Mouse (Mus musculus): ENCODE data around the gene Hbq1a. TPM values are rescaled to one million over a fixed set of nuclear protein-coding genes. Genes with fewer than 3 reads are reported as not detected.

Gene Hbq1a
- polyA plus RNA-seq, 1 experiment from 2014 or later, result 1.8 TPM

DNA sequence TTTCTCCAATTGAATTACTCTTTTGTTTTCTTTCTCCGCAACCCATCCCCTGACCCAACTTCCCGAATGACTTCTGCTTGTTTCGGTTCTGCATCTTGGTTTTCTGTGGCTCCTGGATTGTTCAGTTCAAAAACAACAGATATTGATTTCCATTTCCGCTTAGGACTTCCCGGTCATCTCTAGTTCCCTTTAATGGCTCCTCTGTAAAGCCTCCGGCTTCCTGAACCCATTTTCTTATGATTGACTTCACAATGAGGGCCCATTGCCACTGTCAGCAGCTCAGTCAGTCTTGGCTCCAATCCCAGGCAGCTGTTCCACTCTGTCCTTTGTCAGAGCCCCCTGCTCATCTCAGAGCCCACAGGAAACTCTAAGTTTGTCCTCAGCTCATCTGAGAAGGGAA lies 31.2 kb downstream of the Hbq1a start:
- peaks cover 6% of the 10 kb centered on the region; the same call in 1 of the 2 replicates for H3K4me1 ChIP-seq (ENCODE audit: control insufficient read depth, insufficient read depth, low read length)
- no peak overlapping the region for H3K4me2 ChIP-seq (ENCODE audit: low read depth, low read length)
- H3K27me3 ChIP-seq (replicated peaks; ENCODE audit: control insufficient read depth, insufficient read depth, low read length), result no peaks in the 10 kb centered on the region
- H3K27ac ChIP-seq (replicated peaks; ENCODE audit: low read depth, low read length), result no peak overlapping the region
- no peaks in the 10 kb centered on the region for H3K36me3 ChIP-seq (ENCODE audit: control insufficient read depth, insufficient read depth, low read length)
- 44% methylated on average over 6 of the region's 6 CpGs for WGBS
- 0 out of 2 replicates have a peak, but pooled peaks have one; percentile 70 for ATAC-seq (ENCODE audit: low read depth)
- no peak overlapping the region for H3K4me3 ChIP-seq (ENCODE audit: low read depth, low read length)
- no peaks in the 10 kb centered on the region for H3K9me3 ChIP-seq (ENCODE audit: control insufficient read depth, low read length)
- DNase-seq (ENCODE audit: low spot score), result peak; percentile 73
- no peak overlapping the region for H3K9ac ChIP-seq (ENCODE audit: low read depth, low read length)

- Histone ChIP-seq H3K4me3 (ENCODE audit: low read depth, low read length) (no peak overlapping the region), H3K9me3 (ENCODE audit: control insufficient read depth, low read length) (peaks cover 3% of the 10 kb centered on the region; the same call in 1 of the 2 replicates), H3K4me2 (ENCODE audit: low read depth, low read length) (no peak overlapping the region), H3K36me3 (ENCODE audit: control insufficient read depth, insufficient read depth, low read length) (no peaks in the 10 kb centered on the region), H3K9ac (ENCODE audit: low read depth, low read length) (no peak overlapping the region), H3K27me3 (replicated peaks; ENCODE audit: control insufficient read depth, insufficient read depth, low read length) (no peaks in the 10 kb centered on the region), H3K27ac (replicated peaks; ENCODE audit: low read depth, low read length) (no peak overlapping the region), H3K4me1 (ENCODE audit: control insufficient read depth, insufficient read depth, low read length) (peaks cover 6% of the 10 kb centered on the region; the same call in 1 of the 2 replicates)
- DNase-seq (ENCODE audit: low spot score) (peak; percentile 38), ATAC-seq (ENCODE audit: low read depth) (no peak)
- 50% methylated on average over 5 of the region's 5 CpGs for WGBS
Observed at GRCm38 (mm10) chr11:32331861-32332260, 32.0 kb downstream of the Hbq1a start.

GRCm38 (mm10) chr11:32333235-32333634 lies 33.4 kb downstream of the Hbq1a start:
- Histone ChIP-seq H3K36me3 (ENCODE audit: control insufficient read depth, insufficient read depth, low read length) (no peaks in the 10 kb centered on the region), H3K27me3 (replicated peaks; ENCODE audit: control insufficient read depth, insufficient read depth, low read length) (no peaks in the 10 kb centered on the region), H3K4me2 (ENCODE audit: low read depth, low read length) (no peak overlapping the region), H3K4me3 (ENCODE audit: low read depth, low read length) (no peak overlapping the region), H3K9ac (ENCODE audit: low read depth, low read length) (no peak overlapping the region), H3K9me3 (ENCODE audit: control insufficient read depth, low read length) (peaks cover 5% of the 10 kb centered on the region; the same call in 1 of the 2 replicates), H3K4me1 (ENCODE audit: control insufficient read depth, insufficient read depth, low read length) (peaks cover 6% of the 10 kb centered on the region; the same call in 1 of the 2 replicates), H3K27ac (replicated peaks; ENCODE audit: low read depth, low read length) (no peak overlapping the region)
- DNase-seq (ENCODE audit: low spot score) (no peak), ATAC-seq (ENCODE audit: low read depth) (no peak)
- 81% methylated on average over 2 of the region's 2 CpGs for WGBS

DNA sequence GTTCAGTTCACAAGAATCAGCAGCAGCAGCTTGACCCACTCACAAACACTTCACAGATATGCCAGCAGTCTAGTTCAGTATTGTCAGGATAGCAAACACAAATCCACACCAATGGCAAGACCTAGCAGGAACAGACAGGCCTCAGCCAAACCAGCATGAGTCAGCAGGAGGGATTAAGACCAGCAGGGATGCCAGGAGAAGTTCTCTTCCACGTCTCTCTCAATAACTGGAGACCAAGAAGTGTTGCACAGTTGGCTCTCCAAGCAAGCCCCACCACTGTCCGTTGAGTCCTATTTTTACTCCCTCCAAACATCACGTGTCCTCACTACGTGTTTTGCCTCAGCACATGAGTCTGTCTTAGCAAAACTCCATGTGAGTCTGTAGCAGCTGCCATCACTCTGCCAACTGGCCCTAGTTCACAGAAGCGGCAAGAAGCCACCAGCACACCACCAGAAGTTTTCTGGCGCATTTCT lies 36.6 kb downstream of the Hbq1a start:
- ATAC-seq (ENCODE audit: low read depth) (no peak), DNase-seq (ENCODE audit: low spot score) (no peak)
- no peak overlapping the region for H3K4me3 ChIP-seq (ENCODE audit: low read depth, low read length)
- no peaks in the 10 kb centered on the region for H3K36me3 ChIP-seq (ENCODE audit: control insufficient read depth, insufficient read depth, low read length)
- no peak overlapping the region for H3K9ac ChIP-seq (ENCODE audit: low read depth, low read length)
- H3K4me2 ChIP-seq (ENCODE audit: low read depth, low read length), result no peak overlapping the region
- no peak overlapping the region for H3K27ac ChIP-seq (replicated peaks; ENCODE audit: low read depth, low read length)
- no peaks in the 10 kb centered on the region for H3K27me3 ChIP-seq (replicated peaks; ENCODE audit: control insufficient read depth, insufficient read depth, low read length)
- H3K9me3 ChIP-seq (ENCODE audit: control insufficient read depth, low read length), result peaks cover 5% of the 10 kb centered on the region; the same call in 1 of the 2 replicates
- no peaks in the 10 kb centered on the region for H3K4me1 ChIP-seq (ENCODE audit: control insufficient read depth, insufficient read depth, low read length)
- 86% methylated on average over 6 of the region's 6 CpGs for WGBS

DNA sequence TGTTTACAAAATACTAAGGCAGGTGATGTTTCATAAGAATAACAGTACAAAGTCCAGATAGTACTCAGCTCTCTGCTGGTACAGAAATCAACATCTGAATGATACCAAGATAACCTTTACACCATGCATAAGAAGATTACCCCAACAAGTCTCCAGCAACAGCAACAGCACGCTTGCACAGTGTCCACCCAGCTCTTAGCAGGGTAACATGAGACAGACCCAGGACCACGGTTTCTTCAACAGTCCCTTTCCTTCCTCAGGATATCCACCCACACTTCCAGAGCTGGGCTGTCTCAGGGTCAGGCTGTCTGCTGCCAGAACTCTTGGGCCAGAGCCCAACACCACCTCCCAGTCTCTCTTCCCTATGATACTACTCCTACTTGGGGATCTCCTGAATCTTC lies 39.3 kb downstream of the Hbq1a start:
- H3K36me3 ChIP-seq (ENCODE audit: control insufficient read depth, insufficient read depth, low read length), result no peaks in the 10 kb centered on the region
- ATAC-seq (ENCODE audit: low read depth) (no peak), DNase-seq (ENCODE audit: low spot score) (no peak)
- H3K4me2 ChIP-seq (ENCODE audit: low read depth, low read length), result no peak overlapping the region
- 56% methylated on average over 2 of the region's 2 CpGs for WGBS
- H3K27ac ChIP-seq (replicated peaks; ENCODE audit: low read depth, low read length), result no peak overlapping the region
- H3K9me3 ChIP-seq (ENCODE audit: control insufficient read depth, low read length), result peaks cover 5% of the 10 kb centered on the region; the same call in 1 of the 2 replicates
- no peaks in the 10 kb centered on the region for H3K4me1 ChIP-seq (ENCODE audit: control insufficient read depth, insufficient read depth, low read length)
- H3K9ac ChIP-seq (ENCODE audit: low read depth, low read length), result no peak overlapping the region
- H3K27me3 ChIP-seq (replicated peaks; ENCODE audit: control insufficient read depth, insufficient read depth, low read length), result no peaks in the 10 kb centered on the region
- H3K4me3 ChIP-seq (ENCODE audit: low read depth, low read length), result no peak overlapping the region

- H3K27ac ChIP-seq (replicated peaks; ENCODE audit: low read depth, low read length), result no peak overlapping the region
- no peaks in the 10 kb centered on the region for H3K4me1 ChIP-seq (ENCODE audit: control insufficient read depth, insufficient read depth, low read length)
- H3K4me2 ChIP-seq (ENCODE audit: low read depth, low read length), result no peak overlapping the region
- H3K9me3 ChIP-seq (ENCODE audit: control insufficient read depth, low read length), result peaks cover 5% of the 10 kb centered on the region; the same call in 1 of the 2 replicates
- WGBS, result 35% methylated on average over 17 of the region's 17 CpGs
- no peak overlapping the region for H3K4me3 ChIP-seq (ENCODE audit: low read depth, low read length)
- peak; percentile 73 for ATAC-seq (ENCODE audit: low read depth)
- DNase-seq (ENCODE audit: low spot score), result peak; percentile 49
- no peaks in the 10 kb centered on the region for H3K27me3 ChIP-seq (replicated peaks; ENCODE audit: control insufficient read depth, insufficient read depth, low read length)
- no peaks in the 10 kb centered on the region for H3K36me3 ChIP-seq (ENCODE audit: control insufficient read depth, insufficient read depth, low read length)
- no peak overlapping the region for H3K9ac ChIP-seq (ENCODE audit: low read depth, low read length)
Observed at GRCm38 (mm10) chr11:32340476-32341473, 40.9 kb downstream of the Hbq1a start.

- DNase-seq (ENCODE audit: low spot score), result no peak
- ATAC-seq (ENCODE audit: low read depth), result no peak
- Histone ChIP-seq H3K4me3 (ENCODE audit: low read depth, low read length) (no peak overlapping the region), H3K27ac (replicated peaks; ENCODE audit: low read depth, low read length) (no peak overlapping the region), H3K4me2 (ENCODE audit: low read depth, low read length) (no peak overlapping the region), H3K36me3 (ENCODE audit: control insufficient read depth, insufficient read depth, low read length) (no peaks in the 10 kb centered on the region), H3K27me3 (replicated peaks; ENCODE audit: control insufficient read depth, insufficient read depth, low read length) (no peaks in the 10 kb centered on the region), H3K4me1 (ENCODE audit: control insufficient read depth, insufficient read depth, low read length) (no peaks in the 10 kb centered on the region), H3K9ac (ENCODE audit: low read depth, low read length) (no peak overlapping the region), H3K9me3 (ENCODE audit: control insufficient read depth, low read length) (no peaks in the 10 kb centered on the region)
- 17% methylated on average over 2 of the region's 2 CpGs for WGBS
Observed at GRCm38 (mm10) chr11:32342770-32343191, 42.9 kb downstream of the Hbq1a start.

GRCm38 (mm10) chr11:32343350-32343749 lies 43.5 kb downstream of the Hbq1a start:
- Histone ChIP-seq H3K9me3 (ENCODE audit: control insufficient read depth, low read length) (no peaks in the 10 kb centered on the region), H3K27me3 (replicated peaks; ENCODE audit: control insufficient read depth, insufficient read depth, low read length) (no peaks in the 10 kb centered on the region), H3K36me3 (ENCODE audit: control insufficient read depth, insufficient read depth, low read length) (no peaks in the 10 kb centered on the region), H3K4me3 (ENCODE audit: low read depth, low read length) (no peak overlapping the region), H3K4me1 (ENCODE audit: control insufficient read depth, insufficient read depth, low read length) (no peaks in the 10 kb centered on the region), H3K9ac (ENCODE audit: low read depth, low read length) (no peak overlapping the region), H3K4me2 (ENCODE audit: low read depth, low read length) (no peak overlapping the region), H3K27ac (replicated peaks; ENCODE audit: low read depth, low read length) (no peak overlapping the region)
- DNase-seq (ENCODE audit: low spot score) (no peak), ATAC-seq (ENCODE audit: low read depth) (no peak)
- 100% methylated on average over 1 of the region's 1 CpGs for whole genome bisulfite sequencing
